Mouse (Mus musculus) hindbrain, embryonic 14.5 days (tissue): ENCODE measurements around the gene Hspa1a. TPM values are rescaled to one million over a fixed set of nuclear protein-coding genes. Genes with fewer than 3 reads are reported as not detected.
"Not testable (repeated sequence)": the region's sequence is repeated elsewhere in the genome, so short reads cannot be mapped to it uniquely, and the experiment has no call there.

ENCODE experiments used
- ATAC-seq: fragments of 200-750 bp; cut with Nextera tagmentation; 2 replicates; pipeline ENCODE4 v1.8.0; 2017; ENCODE audit warnings: moderate number of reproducible peaks, mild to moderate bottlenecking, moderate TSS enrichment, moderate library complexity; ENCODE audit not compliant: low FRiP score
- DNase-seq: peaks from one replicate; pipeline ENCODE4 v3.0.0-alpha.2; 2015; ENCODE audit warnings: low spot score
- H3K27ac ChIP-seq: fragments of 300-500 bp; sonication (generic); 2 replicates; pipeline ENCODE4 v1.5.1; 2014; ENCODE audit warnings: mild to moderate bottlenecking, moderate library complexity
- H3K27me3 ChIP-seq: fragments of 300-500 bp; sonication (generic); 2 replicates; pipeline ENCODE4 v1.6.1; 2014; ENCODE audit warnings: mild to moderate bottlenecking, low read length, mixed read lengths; ENCODE audit not compliant: control insufficient read depth, insufficient read depth
- H3K36me3 ChIP-seq: fragments of 300-500 bp; sonication (generic); replicated peaks from 2 replicates; pipeline ENCODE4 v1.6.1; 2014; ENCODE audit not compliant: control insufficient read depth, insufficient read depth
- H3K4me1 ChIP-seq: fragments of 300-500 bp; sonication (generic); replicated peaks from 2 replicates; pipeline ENCODE4 v1.6.1; 2014; ENCODE audit warnings: antibody characterized with exemption, low read length, mixed read lengths; ENCODE audit not compliant: control insufficient read depth, insufficient read depth
- H3K4me2 ChIP-seq: fragments of 300-500 bp; sonication (generic); replicated peaks from 2 replicates; pipeline ENCODE4 v1.6.1; 2014; ENCODE audit warnings: mild to moderate bottlenecking, moderate library complexity
- H3K4me3 ChIP-seq: fragments of 300-500 bp; sonication (generic); replicated peaks from 2 replicates; pipeline ENCODE4 v1.5.1; 2014; ENCODE audit warnings: mild to moderate bottlenecking, low read length
- H3K9ac ChIP-seq: fragments of 300-500 bp; sonication (generic); 2 replicates; pipeline ENCODE4 v1.6.1; 2014
- H3K9me3 ChIP-seq: fragments of 300-500 bp; sonication (generic); 2 replicates; pipeline ENCODE4 v1.6.1; 2016; ENCODE audit warnings: low read length; ENCODE audit not compliant: control insufficient read depth
- WGBS: fragments of 180-500 bp; shearing (Covaris S2); extraction: QIAGEN DNeasy Blood & Tissue Kit; methylation state at CpG from one replicate; pipeline ENCODE4 v1.1.7; 2014; 5-methylcytosine and 5-hydroxymethylcytosine counted together
- polyA plus RNA-seq: library from polyadenylated mRNA; unstranded; fragments of >200 nt; fragmentation: Nextera tagmentation; extraction: Ambion mirVana; gene quantifications from 2 replicates; pipeline ENCODE4 v1.2.1, GENCODE M21; 2014

The Hspa1a gene
- polyA plus RNA-seq, 1 experiment from 2014 or later = 7.5 TPM

GRCm38 (mm10) chr17:35002153-35002865 is 30.4 kb upstream of the Hspa1a start:
- peaks cover 17% of the 10 kb centered on the region for H3K4me1 ChIP-seq
- H3K4me3 ChIP-seq = peak overlapping the region; percentile 92
- no peak overlapping the region for H3K27ac ChIP-seq
- WGBS = 14% methylated on average over 12 of the region's 12 CpGs
- H3K9ac ChIP-seq = peak overlapping the region; percentile 92
- ATAC-seq = no peak
- H3K36me3 ChIP-seq = peaks cover 30% of the 10 kb centered on the region
- H3K9me3 ChIP-seq = no peaks in the 10 kb centered on the region
- peak overlapping the region; percentile 100 for H3K4me2 ChIP-seq
- no peak for DNase-seq
- no peaks in the 10 kb centered on the region for H3K27me3 ChIP-seq

- DNase-seq (peak; percentile 25), ATAC-seq (no peak; the same call in 1 of the 2 replicates)
- under 1% methylated on average over 35 of the region's 35 CpGs for WGBS
- Histone ChIP-seq H3K4me2 (peak overlapping the region; percentile 100), H3K36me3 (peaks cover 23% of the 10 kb centered on the region), H3K27ac (peak overlapping the region; percentile 96), H3K4me1 (peaks cover 17% of the 10 kb centered on the region), H3K27me3 (no peaks in the 10 kb centered on the region), H3K9me3 (no peaks in the 10 kb centered on the region), H3K9ac (peak overlapping the region; percentile 92), H3K4me3 (peak overlapping the region; percentile 92)
Measured at GRCm38 (mm10) chr17:35001452-35002152, 29.6 kb upstream of the Hspa1a start.

GRCm38 (mm10) chr17:35000717-35001451 is 28.9 kb upstream of the Hspa1a start, which contains the start of gene Vars:
Gene Vars, plus strand, starts transcription at chr17:35000987.
- Histone ChIP-seq H3K27me3 (no peaks in the 10 kb centered on the region), H3K4me2 (peak within 1 kb of the TSS; percentile 100), H3K9ac (peak within 1 kb of the TSS; percentile 92), H3K9me3 (no peaks in the 10 kb centered on the region), H3K36me3 (peaks cover 18% of the 10 kb centered on the region), H3K4me3 (peak within 1 kb of the TSS; percentile 92), H3K27ac (peak within 1 kb of the TSS; percentile 96), H3K4me1 (peaks cover 17% of the 10 kb centered on the region)
- peak; percentile 81 for DNase-seq
- peak; percentile 88 for ATAC-seq
- WGBS = under 1% methylated on average over 66 of the region's 83 CpGs

GRCm38 (mm10) chr17:34999871-35000716 is 28.1 kb upstream of the Hspa1a start:
- peaks cover 17% of the 10 kb centered on the region for H3K4me1 ChIP-seq

GRCm38 (mm10) chr17:34998526-34999430 is 26.8 kb upstream of the Hspa1a start:
- WGBS = 94% methylated on average over 15 of the region's 15 CpGs
- peaks cover 17% of the 10 kb centered on the region for H3K4me1 ChIP-seq
- no peak overlapping the region for H3K4me2 ChIP-seq
- ATAC-seq = no peak
- no peaks in the 10 kb centered on the region for H3K9me3 ChIP-seq
- no peak overlapping the region for H3K4me3 ChIP-seq
- no peak overlapping the region for H3K27ac ChIP-seq
- no peaks in the 10 kb centered on the region for H3K27me3 ChIP-seq
- H3K36me3 ChIP-seq = no peaks in the 10 kb centered on the region
- no peak overlapping the region for H3K9ac ChIP-seq
- DNase-seq = no peak

More at GRCm38 (mm10) chr17:34999871-35000716, 28.1 kb upstream of the Hspa1a start:
- Histone ChIP-seq H3K27ac (peak overlapping the region; percentile 96), H3K4me3 (peak overlapping the region; percentile 92), H3K9ac (peak overlapping the region; percentile 92), H3K4me2 (peak overlapping the region; percentile 100)
- WGBS = 25% methylated on average over 28 of the region's 32 CpGs
- H3K27me3 ChIP-seq, DNase-seq, H3K36me3 ChIP-seq, H3K9me3 ChIP-seq, ATAC-seq: not testable (repeated sequence)

- 85% methylated on average over 5 of the region's 5 CpGs for WGBS
- peaks cover 4% of the 10 kb centered on the region; the same call in 1 of the 2 replicates for H3K4me1 ChIP-seq
Measured at GRCm38 (mm10) chr17:34997142-34997483, 25.2 kb upstream of the Hspa1a start.

GRCm38 (mm10) chr17:34996411-34997141 is 24.6 kb upstream of the Hspa1a start:
- H3K27ac ChIP-seq = no peak overlapping the region
- H3K4me1 ChIP-seq = no peaks in the 10 kb centered on the region
- ATAC-seq (no peak), DNase-seq (no peak)
- no peak overlapping the region for H3K4me3 ChIP-seq
- no peak overlapping the region for H3K4me2 ChIP-seq
- 90% methylated on average over 12 of the region's 14 CpGs for WGBS
- no peak overlapping the region for H3K9ac ChIP-seq
- no peaks in the 10 kb centered on the region for H3K9me3 ChIP-seq
- H3K27me3 ChIP-seq = no peaks in the 10 kb centered on the region
- no peaks in the 10 kb centered on the region for H3K36me3 ChIP-seq

More at GRCm38 (mm10) chr17:34997142-34997483, 25.2 kb upstream of the Hspa1a start:
- Histone ChIP-seq H3K27ac (no peak overlapping the region), H3K27me3 (no peaks in the 10 kb centered on the region), H3K9me3 (no peaks in the 10 kb centered on the region), H3K4me2 (no peak overlapping the region), H3K4me3 (no peak overlapping the region), H3K36me3 (no peaks in the 10 kb centered on the region), H3K9ac (no peak overlapping the region)
- DNase-seq (no peak), ATAC-seq (no peak)
